Mouse (Mus musculus) G1E (cell line): ENCODE results near the gene Xylt1. TPM values are rescaled to one million over a fixed set of nuclear protein-coding genes. Genes with fewer than 3 reads are reported as not detected.

ENCODE experiments used
- ATAC-seq: 2 replicates; pipeline ENCODE4 v1.8.0; 2016; ENCODE audit warnings: mild to moderate bottlenecking; ENCODE audit not compliant: insufficient number of reproducible peaks, poor library complexity, low FRiP score, severe bottlenecking; ENCODE audit errors: extremely low read depth
- DNase-seq: peaks from one replicate; pipeline ENCODE4 v3.0.0; 2012; ENCODE audit warnings: low spot score
- H3K27me3 ChIP-seq: 2 replicates; pipeline ENCODE4 v1.6.1; 2012; ENCODE audit warnings: mild to moderate bottlenecking, low read length, inconsistent platforms; ENCODE audit not compliant: insufficient read depth
- H3K36me3 ChIP-seq: replicated peaks from 2 replicates; pipeline ENCODE3; 2012; ENCODE audit warnings: mild to moderate bottlenecking, inconsistent platforms
- H3K4me1 ChIP-seq: 2 replicates; pipeline ENCODE4 v1.6.1; 2012; ENCODE audit warnings: low read depth, low read length, inconsistent platforms, mixed read lengths; ENCODE audit not compliant: insufficient read depth
- H3K4me3 ChIP-seq: 2 replicates; pipeline ENCODE4 v1.5.1; 2012; ENCODE audit warnings: low read depth, mild to moderate bottlenecking, inconsistent platforms, low read length, moderate library complexity, mixed read lengths
- H3K9me3 ChIP-seq: replicated peaks from 2 replicates; pipeline ENCODE4 v1.6.1; 2012; ENCODE audit warnings: inconsistent platforms
- CTCF ChIP-seq: IDR thresholded peaks from 2 replicates; pipeline ENCODE4 v1.5.1; 2012; ENCODE audit warnings: low read depth, low read length, inconsistent platforms, mixed read lengths
- GATA1 ChIP-seq: IDR thresholded peaks from 2 replicates; pipeline ENCODE4 v1.6.1; 2012; ENCODE audit warnings: borderline replicate concordance, low read length, inconsistent platforms, mixed read lengths
- GATA2 ChIP-seq: IDR thresholded peaks from 2 replicates; pipeline ENCODE4 v1.6.1; 2012; ENCODE audit warnings: low read depth, low read length, inconsistent platforms, borderline replicate concordance
- POLR2AphosphoS5 ChIP-seq: IDR thresholded peaks from 2 replicates; pipeline ENCODE4 v1.6.1; 2012; ENCODE audit warnings: low read depth, low read length, inconsistent platforms; ENCODE audit not compliant: insufficient replicate concordance
- TAL1 ChIP-seq: conservative IDR thresholded peaks from 2 replicates; pipeline ENCODE4 v1.6.1; 2012; ENCODE audit warnings: low read depth, low read length, inconsistent platforms, mixed read lengths
- polyA plus RNA-seq: library from polyadenylated mRNA; stranded (reverse); fragments of >175 nt; gene quantifications from 2 replicates; pipeline ENCODE4 v1.2.3, GENCODE M21; 2012
- total RNA-seq, 2 experiments: library from RNA; stranded (forward) in 1 of 2; stranded (reverse) in 1 of 2; fragments of 200-1000 nt in 1 of 2; fragments of >200 nt in 1 of 2; fragmentation: Nextera tagmentation in 1 of 2; gene quantifications; 2 replicates each; pipeline ENCODE4 v1.2.3; 2014 to 2017

Xylt1 gene
- total and polyA plus RNA-seq, 3 experiments = 0.11 TPM; not detected in 2

DNA sequence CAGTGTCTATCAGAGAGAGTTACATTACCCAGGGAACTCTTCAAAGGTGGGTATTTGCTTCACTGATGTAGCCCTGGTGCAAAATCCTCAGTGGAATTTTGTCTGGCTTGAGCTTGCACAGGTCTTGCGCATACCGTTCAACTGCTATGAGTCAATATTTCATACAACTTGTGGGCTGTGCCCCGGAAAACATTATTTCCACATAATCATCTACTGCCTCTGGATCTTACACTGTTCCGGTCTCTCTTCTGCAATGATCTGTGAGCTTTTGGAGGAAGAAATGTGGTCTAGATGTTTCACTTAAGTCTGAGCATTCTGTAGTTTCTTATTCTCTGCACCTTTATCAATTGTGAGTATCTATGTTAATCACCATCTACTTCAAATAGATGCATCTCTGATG, 316.9 kb downstream of the Xylt1 start:
- TF ChIP-seq CTCF = no peak
- TF ChIP-seq TAL1 = no peak
- no peak for TF ChIP-seq GATA1
- TF ChIP-seq GATA2 = no peak
- TF ChIP-seq POLR2AphosphoS5 = no peak
- no peaks in the 10 kb centered on the region for H3K4me1 ChIP-seq
- H3K27me3 ChIP-seq = no peaks in the 10 kb centered on the region
- ATAC-seq = no peak
- no peak for DNase-seq
- H3K9me3 ChIP-seq = peaks cover 22% of the 10 kb centered on the region
- no peaks in the 10 kb centered on the region for H3K36me3 ChIP-seq
- no peak overlapping the region for H3K4me3 ChIP-seq

DNA sequence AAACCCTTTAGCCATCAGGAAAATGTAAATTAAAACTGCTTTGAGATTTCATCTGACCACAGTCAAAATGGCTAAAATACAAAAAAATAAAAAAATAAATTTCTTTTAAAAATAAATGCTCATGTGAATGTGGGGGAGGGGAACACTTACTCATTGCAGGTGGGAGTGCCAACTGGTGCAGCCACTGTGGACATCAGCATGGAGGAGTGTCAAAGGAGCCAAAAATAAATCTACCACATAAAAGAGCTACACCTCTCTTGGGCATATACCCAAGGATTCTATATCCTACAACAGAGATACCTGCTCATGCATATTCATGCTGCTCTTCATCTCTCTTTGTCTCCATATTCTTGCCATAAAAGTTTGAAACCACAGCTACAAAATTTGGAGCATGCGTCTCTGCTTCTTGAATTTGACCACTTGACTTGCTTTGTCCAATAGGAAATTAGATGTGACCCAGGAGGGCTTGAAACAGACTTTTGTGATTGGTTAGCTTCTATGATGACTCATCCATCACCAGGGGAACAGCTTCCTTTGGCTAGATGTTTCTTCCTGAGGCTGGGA, 317.9 kb downstream of the Xylt1 start:
- no peaks in the 10 kb centered on the region for H3K36me3 ChIP-seq
- no peaks in the 10 kb centered on the region for H3K4me1 ChIP-seq
- TF ChIP-seq GATA2 = no peak
- TF ChIP-seq GATA1 = no peak
- TF ChIP-seq TAL1 = no peak
- TF ChIP-seq CTCF = no peak
- no peak for TF ChIP-seq POLR2AphosphoS5
- no peak overlapping the region for H3K4me3 ChIP-seq
- no peak for ATAC-seq
- H3K27me3 ChIP-seq = no peaks in the 10 kb centered on the region
- H3K9me3 ChIP-seq = peaks cover 23% of the 10 kb centered on the region
- DNase-seq = no peak

DNA sequence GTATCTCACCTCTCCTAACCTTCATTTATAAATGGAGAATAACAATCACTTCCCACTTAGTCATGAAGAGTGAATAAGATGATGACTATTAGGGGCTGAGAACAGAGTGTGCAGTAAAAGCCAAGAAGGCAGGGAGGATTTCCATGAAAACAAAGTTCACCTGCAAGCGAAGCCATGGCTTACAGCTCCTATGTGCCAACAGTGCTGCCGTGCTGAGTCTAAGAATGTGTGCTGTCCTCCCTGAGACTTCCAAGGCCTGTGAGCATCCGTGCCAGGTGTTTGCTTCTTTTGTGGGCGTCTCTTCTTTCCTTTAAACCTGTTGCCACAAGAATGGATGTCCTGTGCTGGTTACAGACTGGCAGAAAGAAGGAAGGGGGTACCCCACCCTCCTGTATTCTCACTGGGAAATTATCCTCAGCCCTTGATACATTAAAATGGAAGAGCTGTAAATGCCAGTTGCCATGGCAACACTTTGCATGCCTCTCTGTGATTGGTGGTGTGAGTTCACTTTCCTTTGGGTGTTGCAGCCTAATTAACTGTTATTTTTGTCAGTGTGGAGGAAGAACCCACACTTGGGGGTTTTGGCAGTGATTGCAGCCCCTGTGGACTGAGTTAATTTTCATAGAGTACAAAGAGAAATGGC, 318.7 kb downstream of the Xylt1 start:
- H3K9me3 ChIP-seq = peaks cover 25% of the 10 kb centered on the region

DNA sequence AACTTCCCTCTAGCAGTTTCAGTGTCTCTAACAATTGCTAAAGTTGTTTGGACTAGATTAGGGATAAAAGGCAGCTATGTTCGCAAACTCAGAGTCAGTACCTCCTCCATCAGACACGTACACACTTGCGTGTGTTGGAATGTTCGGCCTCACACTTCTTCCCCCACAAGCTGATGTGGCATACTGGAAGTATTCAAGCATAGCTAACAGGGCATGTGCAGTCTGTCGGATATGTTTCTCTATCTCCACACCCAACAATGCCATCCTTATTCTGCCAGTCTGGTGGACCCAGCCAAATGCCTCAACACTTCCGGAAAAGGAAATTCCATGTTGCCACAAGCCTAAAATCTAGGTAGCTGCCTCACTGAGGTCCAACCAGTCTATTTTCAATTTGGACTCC, 319.3 kb downstream of the Xylt1 start:
- TF ChIP-seq GATA2 (no peak), TAL1 (no peak), POLR2AphosphoS5 (no peak), CTCF (no peak), GATA1 (no peak)
- peaks cover 26% of the 10 kb centered on the region for H3K9me3 ChIP-seq
- no peaks in the 10 kb centered on the region for H3K4me1 ChIP-seq
- no peaks in the 10 kb centered on the region for H3K27me3 ChIP-seq
- DNase-seq = no peak
- ATAC-seq = no peak
- H3K36me3 ChIP-seq = no peaks in the 10 kb centered on the region
- H3K4me3 ChIP-seq = no peak overlapping the region

More for the DNA sequence above, 318.7 kb downstream of the Xylt1 start:
- ATAC-seq = no peak
- H3K4me1 ChIP-seq = no peaks in the 10 kb centered on the region
- H3K36me3 ChIP-seq = no peaks in the 10 kb centered on the region
- H3K27me3 ChIP-seq = no peaks in the 10 kb centered on the region
- no peak for DNase-seq
- TF ChIP-seq GATA2 (no peak), GATA1 (no peak), TAL1 (no peak), POLR2AphosphoS5 (no peak), CTCF (no peak)
- H3K4me3 ChIP-seq = no peak overlapping the region

DNA sequence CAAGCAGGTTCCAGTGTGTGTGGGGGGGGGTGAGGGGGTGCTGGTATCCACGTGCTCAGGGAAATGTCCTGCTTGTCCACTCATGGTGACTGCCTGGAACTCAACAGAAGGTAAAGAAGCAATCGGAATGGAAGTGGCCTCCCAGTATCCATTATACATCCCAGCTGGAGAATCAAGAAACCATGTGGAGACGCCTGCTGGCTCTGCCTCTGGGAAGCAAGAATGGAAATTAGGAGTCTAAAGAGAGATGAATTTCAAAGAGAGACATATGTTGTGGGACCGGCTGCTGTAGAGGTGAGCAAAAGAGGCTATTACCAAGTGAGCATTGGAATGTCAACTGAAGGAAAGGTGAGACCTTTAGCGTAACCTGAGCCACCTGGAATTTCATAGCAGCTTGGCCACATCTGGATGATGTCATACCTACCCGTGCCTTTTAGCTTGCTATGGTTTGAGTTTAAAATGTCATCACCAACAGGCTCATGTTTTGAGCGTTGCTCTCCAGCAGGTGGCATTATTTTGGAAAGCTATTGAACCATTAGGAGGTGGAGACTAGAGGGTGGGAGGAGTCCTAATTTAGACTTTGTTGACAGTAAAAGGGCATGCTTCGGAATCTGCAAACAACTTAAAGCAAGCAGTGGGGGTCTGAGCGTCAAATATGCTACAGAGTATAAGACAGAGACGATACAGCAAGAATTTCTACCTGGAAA, 329.3 kb downstream of the Xylt1 start:
- ATAC-seq = no peak

DNA sequence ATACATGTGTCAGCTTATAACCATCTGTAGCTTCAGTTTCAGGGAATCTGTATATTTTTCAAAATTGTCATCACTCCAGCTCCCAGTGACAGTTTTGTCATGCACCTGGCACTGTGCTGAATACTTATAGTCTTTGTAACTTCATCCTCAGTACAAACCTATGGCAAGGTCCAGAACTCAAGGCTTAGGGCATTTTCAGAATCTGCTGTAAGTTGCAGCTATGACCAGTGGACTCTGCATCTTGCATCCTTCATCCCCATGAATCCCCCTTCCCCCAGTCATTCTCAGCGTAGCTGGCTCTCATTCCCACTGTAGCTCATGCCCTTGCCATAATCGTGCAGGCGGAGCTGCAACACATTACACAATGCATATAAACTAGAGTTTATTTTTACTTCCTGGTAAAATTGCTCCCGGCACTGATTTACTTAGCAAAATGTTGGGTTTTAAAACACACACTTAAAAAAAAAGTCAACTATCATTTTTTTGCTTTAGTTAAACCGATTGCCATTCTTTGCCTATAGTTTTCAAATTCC, 336.2 kb downstream of the Xylt1 start:
- ATAC-seq = no peak
- no peak overlapping the region for H3K4me3 ChIP-seq
- no peaks in the 10 kb centered on the region for H3K4me1 ChIP-seq
- H3K9me3 ChIP-seq = peaks cover 36% of the 10 kb centered on the region
- no peaks in the 10 kb centered on the region for H3K27me3 ChIP-seq
- no peak for DNase-seq
- TF ChIP-seq TAL1 = no peak
- no peak for TF ChIP-seq GATA2
- TF ChIP-seq CTCF = no peak
- no peak for TF ChIP-seq GATA1
- TF ChIP-seq POLR2AphosphoS5 = no peak
- H3K36me3 ChIP-seq = no peaks in the 10 kb centered on the region

More for the DNA sequence above, 329.3 kb downstream of the Xylt1 start:
- no peak overlapping the region for H3K4me3 ChIP-seq
- no peak for TF ChIP-seq GATA2
- TF ChIP-seq CTCF = no peak
- TF ChIP-seq POLR2AphosphoS5 = no peak
- TF ChIP-seq GATA1 = no peak
- no peak for TF ChIP-seq TAL1
- H3K27me3 ChIP-seq = no peaks in the 10 kb centered on the region
- no peaks in the 10 kb centered on the region for H3K4me1 ChIP-seq
- DNase-seq = no peak
- no peaks in the 10 kb centered on the region for H3K36me3 ChIP-seq
- H3K9me3 ChIP-seq = peaks cover 35% of the 10 kb centered on the region
